Mouse (Mus musculus) cerebellum, adult 8-10 months (tissue): Measurements from ENCODE around the gene Ptprq.

Experiments used
- DNase-seq: peaks from one replicate; pipeline ENCODE4 v3.0.0; 2022

Ptprq gene

DNA sequence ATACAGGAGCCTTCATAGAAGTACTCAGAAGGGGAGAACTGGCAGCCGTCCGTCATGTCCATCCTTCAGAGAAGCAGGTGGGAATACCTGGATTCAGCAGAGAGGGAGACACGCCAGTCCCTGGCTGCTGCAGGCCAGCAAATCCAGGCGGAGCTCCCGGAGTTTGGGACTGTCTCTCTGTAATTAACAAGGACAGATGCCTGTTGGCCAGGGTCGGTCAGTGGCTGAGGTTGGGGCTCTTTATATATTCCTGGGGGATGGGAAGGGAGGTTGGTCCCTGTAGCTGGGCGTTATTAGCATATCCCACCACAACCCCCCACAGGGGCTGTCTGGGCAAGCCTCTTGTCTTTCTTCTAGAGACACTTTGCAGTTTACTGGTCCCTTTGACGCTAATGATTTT lies 234.0 kb downstream of the Ptprq start, which contains the start of gene Myf5:
Myf5 (minus strand) TSS at position 265 of the 400 bp plus-strand sequence.
- no peak for DNase-seq

DNA sequence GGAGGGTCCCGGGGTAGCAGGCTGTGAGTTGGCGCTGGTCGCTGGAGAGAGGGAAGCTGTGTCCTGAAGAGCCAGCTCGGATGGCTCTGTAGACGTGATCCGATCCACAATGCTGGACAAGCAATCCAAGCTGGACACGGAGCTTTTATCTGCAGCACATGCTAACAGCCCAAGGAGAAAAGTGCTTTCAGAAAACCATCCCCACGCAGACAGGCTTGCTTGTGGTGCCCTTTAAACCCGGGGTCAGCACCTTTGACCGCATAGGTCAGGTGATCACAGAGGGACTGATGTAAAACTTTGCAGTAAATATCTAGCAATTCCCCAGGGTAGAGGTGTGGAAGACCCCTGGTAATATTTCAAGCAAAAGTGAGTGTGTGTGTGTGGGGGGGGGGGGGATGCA lies 235.8 kb downstream of the Ptprq start:
- no peak for DNase-seq

DNA sequence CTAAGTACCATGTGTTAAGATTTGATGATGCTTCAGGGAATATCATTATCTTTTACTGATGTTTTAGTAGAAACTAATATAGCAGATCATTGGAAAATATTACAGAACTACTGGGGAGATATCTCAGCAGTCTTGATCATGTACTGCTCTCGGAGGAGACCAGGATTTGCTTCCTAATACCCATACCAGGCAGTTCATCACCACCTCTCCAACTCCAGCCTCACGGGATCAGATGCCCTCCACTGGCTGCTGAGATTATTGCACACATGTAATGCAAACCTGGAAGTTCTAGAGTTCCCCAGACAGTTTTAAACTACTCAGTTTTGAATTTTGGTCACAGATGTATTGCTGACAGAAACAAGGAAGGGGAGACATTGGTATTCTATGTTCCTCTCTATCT lies 246.4 kb downstream of the Ptprq start:
- peak; percentile 8 for DNase-seq

DNA sequence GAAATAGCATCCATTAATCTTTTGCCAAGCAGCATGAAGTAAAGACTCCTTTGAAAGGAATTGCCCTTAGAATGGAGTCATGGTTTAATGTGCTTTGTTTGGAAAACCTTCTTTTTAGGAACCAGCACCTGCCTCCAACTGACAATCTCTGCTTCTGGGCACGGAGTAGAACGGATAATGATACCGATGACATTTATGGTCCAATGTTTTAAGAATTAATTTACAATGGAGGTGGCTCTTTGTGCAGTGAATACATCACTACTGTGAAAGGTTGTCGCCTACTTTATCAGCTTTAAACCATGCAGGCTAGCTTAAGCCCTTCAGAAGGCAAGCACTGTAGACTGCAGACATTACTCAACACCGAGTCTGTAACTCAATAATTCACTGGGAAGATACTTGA lies 248.1 kb downstream of the Ptprq start:
- no peak for DNase-seq

DNA sequence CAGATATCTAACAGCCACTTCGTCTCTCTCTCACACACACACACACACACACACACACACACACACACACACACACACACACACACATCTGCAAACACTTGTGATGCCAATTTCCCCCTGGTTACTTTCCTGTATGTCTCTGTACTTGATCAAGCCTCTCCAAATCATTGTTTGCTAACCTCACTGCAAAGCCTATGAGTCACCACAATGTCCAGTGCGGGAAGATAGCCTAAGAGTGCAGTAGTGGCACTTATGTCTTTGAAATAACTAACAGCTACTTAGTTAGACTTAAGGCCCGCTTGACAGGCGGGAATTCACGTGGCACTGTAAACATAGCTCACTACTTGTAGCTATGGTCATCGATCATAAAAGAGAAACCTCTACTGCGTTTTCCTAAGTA lies 252.0 kb downstream of the Ptprq start:
- no peak for DNase-seq
